Mouse (Mus musculus): ENCODE data around the gene Pogz. TPM values are rescaled to one million over a fixed set of nuclear protein-coding genes. Genes with fewer than 3 reads are reported as not detected.
A peak's percentile ranks its signal among the peaks of the same experiment; 100 is the strongest.
"Not testable (repeated sequence)": the region's sequence is repeated elsewhere in the genome, so short reads cannot be mapped to it uniquely, and the experiment has no call there.

The Pogz gene
- polyA plus RNA-seq, 2 experiments from 2014 or later = 21.3 to 22.0 TPM

DNA sequence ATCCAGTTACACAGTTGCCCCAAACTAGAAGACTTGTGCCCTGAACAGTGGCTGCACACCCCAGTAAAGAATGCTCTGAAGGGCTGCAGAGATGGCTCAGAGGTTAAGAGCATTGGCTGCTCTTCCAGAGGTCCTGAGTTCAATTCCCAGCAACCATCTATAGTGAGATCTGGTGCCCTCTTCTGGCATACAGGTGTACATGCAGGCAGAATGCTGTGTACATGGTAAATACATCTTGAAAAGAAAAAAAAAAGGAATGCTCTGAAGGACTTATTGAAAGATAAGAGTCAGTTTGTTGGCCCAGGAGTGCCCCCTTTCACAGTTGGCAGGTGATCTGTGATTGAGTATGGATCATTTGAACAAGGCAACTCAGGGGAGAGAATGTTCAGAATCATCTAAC, 4.0 kb upstream of the Pogz start:
- no peak for ATAC-seq

- ATAC-seq = no peak
Observed at GRCm38 (mm10) chr3:94835396-94835795, 2.0 kb upstream of the Pogz start.

DNA sequence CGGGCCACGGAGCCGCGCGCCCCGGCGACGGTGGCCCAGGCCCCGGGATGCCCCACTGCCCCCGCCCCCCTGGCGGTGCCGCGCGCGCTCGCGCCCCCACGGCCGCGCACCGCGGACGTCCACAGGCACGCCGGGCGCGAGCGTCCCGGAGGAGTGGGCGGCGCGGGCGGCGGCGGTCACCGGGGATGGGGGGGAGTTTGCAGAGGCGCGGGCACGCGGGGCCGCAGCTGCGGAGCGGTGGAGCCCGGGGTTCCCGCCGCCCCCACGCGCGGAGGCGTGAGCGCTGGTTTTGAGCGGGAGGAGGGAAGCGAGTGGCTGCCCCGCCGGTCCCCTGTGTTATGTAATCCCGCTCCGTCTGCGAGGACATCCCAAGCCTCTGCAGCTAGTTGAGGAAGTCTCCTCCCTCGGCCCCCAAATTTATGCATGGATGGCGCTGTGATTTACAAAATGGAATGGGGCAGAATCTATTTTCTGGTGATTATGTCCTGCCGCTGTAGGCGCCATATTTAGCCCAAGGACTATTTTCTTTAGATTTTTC, 661 bp downstream of the Pogz start:
- ATAC-seq = peak; percentile 58

GRCm38 (mm10) chr3:94838631-94839030, 1.3 kb downstream of the Pogz start:
- no peak for ATAC-seq

DNA sequence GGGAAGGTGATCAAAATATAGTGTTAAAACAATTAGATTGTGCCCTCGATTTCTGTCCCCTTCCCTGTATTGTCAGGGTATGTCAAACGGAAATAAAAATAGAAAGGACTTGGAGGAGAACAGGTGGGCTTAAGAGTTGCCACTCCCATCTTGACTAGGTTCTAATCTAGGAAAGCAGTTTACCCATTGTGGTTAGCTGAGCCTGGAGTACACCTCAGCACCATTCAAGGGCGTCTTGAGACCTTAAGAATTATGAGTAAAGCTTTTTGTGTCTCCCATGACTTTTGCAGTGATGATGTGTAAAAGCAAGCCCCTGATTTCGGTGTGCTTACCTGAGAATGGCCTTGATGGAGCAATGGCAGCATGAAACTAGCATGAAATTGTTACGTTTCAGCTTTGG, 1.7 kb downstream of the Pogz start:
- no peak for ATAC-seq

DNA sequence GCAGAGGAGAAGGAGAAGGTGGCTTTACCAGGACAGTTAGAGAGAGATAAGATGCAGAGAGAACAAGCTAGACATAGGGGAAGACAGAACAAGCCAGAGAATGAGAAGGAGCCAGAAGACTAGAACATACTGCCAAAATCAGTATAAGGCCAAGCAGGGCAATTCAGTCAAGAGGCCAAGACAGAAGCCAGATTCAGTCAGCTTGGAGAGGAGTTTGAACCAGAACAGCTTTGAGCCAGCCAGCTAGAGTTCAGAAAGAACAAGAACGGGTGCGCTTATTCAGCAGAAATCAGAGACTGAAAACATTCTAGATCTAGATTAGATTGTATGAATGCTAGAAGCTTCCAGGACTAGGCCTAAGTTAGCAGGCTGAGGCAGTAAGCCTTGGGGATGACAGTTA, 10.0 kb downstream of the Pogz start:
- no peak for ATAC-seq

DNA sequence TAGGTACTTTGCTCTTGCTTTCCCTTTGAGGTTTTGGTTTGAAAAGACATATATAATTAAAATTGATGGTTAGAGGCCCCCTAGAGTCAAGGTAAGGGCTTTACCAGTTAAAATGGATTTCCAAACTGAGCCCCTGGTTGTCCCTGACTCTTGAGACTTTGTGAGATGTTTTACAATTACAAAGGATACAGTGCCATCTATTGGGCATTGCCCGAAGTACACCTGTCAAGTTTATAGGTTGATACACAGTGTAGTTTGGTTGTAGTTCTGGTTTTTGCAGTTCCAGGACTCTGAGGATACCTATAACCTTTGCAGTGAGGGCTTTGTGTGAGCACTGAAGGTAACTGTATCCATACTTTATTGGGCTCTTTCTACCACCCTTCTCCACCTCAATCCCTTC, 12.0 kb downstream of the Pogz start:
- ATAC-seq = peak; percentile 50

DNA sequence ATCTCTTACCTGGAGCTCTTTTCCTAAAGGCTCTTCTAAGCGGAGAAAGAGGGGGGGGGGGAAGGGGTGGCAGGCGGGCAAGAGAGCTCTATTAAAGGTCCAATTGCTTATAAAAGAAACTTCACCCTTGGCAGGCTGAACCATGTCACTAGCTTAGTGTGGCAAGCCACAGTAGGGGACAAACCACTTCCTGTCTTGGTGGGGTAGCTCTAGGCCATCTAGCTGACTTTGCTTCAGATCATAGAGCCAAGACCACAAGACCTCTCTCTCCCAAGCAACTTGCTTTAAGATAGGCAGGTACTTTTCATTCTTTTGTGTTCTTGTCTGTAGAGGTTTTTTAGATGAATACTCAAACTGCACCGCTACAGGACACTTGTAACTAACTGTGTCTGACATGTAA, 14.4 kb downstream of the Pogz start:
- ATAC-seq = peak; percentile 94

GRCm38 (mm10) chr3:94852215-94852614, 14.8 kb downstream of the Pogz start:
- peak; percentile 56 for ATAC-seq

DNA sequence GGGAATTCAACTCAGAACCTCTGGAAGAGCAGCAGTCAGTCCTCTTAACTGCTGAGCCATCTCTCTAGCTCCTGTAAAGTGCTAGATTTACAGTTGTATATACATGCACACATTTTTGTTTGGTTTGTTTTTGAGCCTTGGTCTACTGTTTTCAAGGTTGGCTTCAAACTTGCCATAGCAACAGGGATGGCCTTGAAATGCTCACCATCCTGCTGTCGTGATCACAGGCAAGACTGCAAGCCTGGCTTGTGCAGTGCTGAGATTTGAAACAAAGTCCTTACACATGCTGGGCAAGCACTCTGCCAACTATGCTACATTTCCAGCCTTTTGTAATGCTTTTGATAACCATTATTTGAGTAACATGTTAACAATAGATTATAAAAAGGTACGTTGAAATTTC, 22.1 kb downstream of the Pogz start:
- ATAC-seq = no peak

GRCm38 (mm10) chr3:94869011-94869410, 31.6 kb downstream of the Pogz start:
- ATAC-seq = no peak

DNA sequence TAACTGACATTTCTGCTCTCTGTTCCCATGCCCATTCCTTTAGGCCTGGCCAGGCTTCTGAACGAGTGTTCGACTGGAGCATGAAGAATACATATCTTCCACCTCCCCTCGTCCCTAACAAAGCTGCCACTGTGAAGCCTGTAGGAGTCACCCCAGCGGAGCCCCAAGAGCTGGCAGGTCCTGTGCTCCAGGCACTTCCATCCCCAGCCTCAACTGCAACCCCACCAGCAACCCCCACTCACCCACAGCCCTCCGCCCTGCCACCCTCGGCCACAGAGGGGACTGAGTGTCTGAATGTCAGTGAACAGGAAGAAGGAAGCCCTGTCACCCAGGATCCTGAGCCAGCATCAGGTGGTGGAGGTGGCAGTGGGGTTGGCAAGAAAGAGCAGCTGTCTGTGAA, 41.3 kb downstream of the Pogz start:
- no peak for ATAC-seq

GRCm38 (mm10) chr3:94881840-94882239, 44.5 kb downstream of the Pogz start:
- ATAC-seq = no peak

DNA sequence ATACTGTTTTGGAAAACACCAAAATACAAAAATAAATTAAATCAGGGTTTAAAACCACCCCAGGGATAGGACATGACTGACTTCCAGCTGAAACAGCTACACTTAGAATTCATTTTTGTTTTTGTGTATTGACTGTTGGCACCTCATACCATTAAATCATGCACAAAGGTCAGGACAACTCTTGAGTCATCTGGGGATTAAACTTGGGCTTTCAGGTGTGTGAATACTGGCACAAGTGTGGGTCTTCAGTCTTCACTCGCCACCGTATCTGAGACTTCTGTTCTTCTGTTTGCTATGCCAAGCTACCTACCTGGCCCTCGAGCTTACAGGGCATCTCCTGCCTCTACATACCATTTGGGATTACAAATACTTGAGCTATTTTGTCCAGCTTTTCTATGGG, 45.2 kb downstream of the Pogz start:
- ATAC-seq = no peak

- peak; percentile 98 for ATAC-seq
Observed at GRCm38 (mm10) chr3:94886316-94887224, 49.2 kb downstream of the Pogz start, which contains the start of gene Psmb4. Psmb4 (minus strand) TSS chr3:94886961.

- ATAC-seq = no peak
Observed at GRCm38 (mm10) chr3:94888595-94888994, 51.2 kb downstream of the Pogz start.

GRCm38 (mm10) chr3:94894076-94894475, 56.7 kb downstream of the Pogz start:
- no peak for ATAC-seq

GRCm38 (mm10) chr3:94902747-94903146, 65.4 kb downstream of the Pogz start:
- ATAC-seq = peak; percentile 47

- ATAC-seq = not testable (repeated sequence)
Observed at GRCm38 (mm10) chr3:94904759-94905158, 67.4 kb downstream of the Pogz start.

DNA sequence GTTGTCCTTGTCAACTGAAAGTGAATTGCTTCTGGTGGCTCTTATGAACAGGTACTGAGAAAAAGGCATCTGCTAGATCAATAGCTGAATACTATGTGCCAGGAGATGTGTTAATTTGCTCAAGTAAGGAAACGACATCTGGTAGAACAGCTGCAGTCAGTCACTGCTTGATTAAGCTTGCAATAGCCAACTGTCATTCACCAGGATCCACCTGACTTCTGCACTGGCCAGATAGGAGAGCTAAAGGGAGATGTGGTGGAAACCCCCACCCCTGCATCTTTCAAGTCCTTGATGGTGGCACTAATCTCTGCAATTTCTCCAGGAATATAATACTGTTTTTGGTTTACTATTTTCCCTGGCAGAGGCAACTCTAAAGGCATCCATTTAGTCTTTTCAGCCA, 69.1 kb downstream of the Pogz start:
- no peak for ATAC-seq

- ATAC-seq = no peak
Observed at GRCm38 (mm10) chr3:94911050-94911693, 73.8 kb downstream of the Pogz start.

GRCm38 (mm10) chr3:94913801-94914200, 76.4 kb downstream of the Pogz start:
- no peak for ATAC-seq

GRCm38 (mm10) chr3:94915903-94916741, 78.8 kb downstream of the Pogz start:
- ATAC-seq = no peak
